Mouse (Mus musculus) small intestine, adult 2 months (tissue): ENCODE results near the gene Rad54l. TPM values are rescaled to one million over a fixed set of nuclear protein-coding genes. Genes with fewer than 3 reads are reported as not detected.

ENCODE experiments used
- H3K27ac ChIP-seq: fragments of 200-500 bp; 2 replicates; pipeline ENCODE4 v1.5.1; 2012; ENCODE audit warnings: low read depth, low read length, control low read depth, inconsistent platforms; ENCODE audit not compliant: insufficient read depth
- H3K27me3 ChIP-seq: fragments of 200-500 bp; 2 replicates; pipeline ENCODE4 v1.6.1; 2012; ENCODE audit warnings: mild to moderate bottlenecking, moderate library complexity, low read length, inconsistent platforms; ENCODE audit not compliant: control insufficient read depth, insufficient read depth
- H3K36me3 ChIP-seq: fragments of 200-500 bp; 2 replicates; pipeline ENCODE4 v1.6.1; 2012; ENCODE audit warnings: mild to moderate bottlenecking, low read length, control low read depth, inconsistent platforms; ENCODE audit not compliant: control insufficient read depth, insufficient read depth
- H3K4me1 ChIP-seq: fragments of 200-500 bp; 2 replicates; pipeline ENCODE4 v1.6.1; 2012; ENCODE audit warnings: low read length, inconsistent platforms, mixed read lengths; ENCODE audit not compliant: control insufficient read depth, insufficient read depth, insufficient read length
- H3K4me3 ChIP-seq: fragments of 200-500 bp; 2 replicates; pipeline ENCODE4 v1.5.1; 2012; ENCODE audit warnings: low read depth, mild to moderate bottlenecking, control low read depth, inconsistent platforms, low read length, moderate library complexity
- CTCF ChIP-seq: fragments of 200-500 bp; IDR thresholded peaks from 2 replicates; pipeline ENCODE4 v1.5.1; 2012; ENCODE audit warnings: low read depth, mild to moderate bottlenecking, control low read depth, inconsistent platforms, low read length, moderate library complexity, mixed read lengths; ENCODE audit not compliant: insufficient replicate concordance, insufficient read length; ENCODE audit errors: extremely low read depth
- POLR2A ChIP-seq: fragments of 200-500 bp; IDR thresholded peaks from 2 replicates; pipeline ENCODE4 v1.6.1; 2012; ENCODE audit warnings: low read depth, mild to moderate bottlenecking, control low read depth, inconsistent platforms, low read length, moderate library complexity
- WGBS: fragments of 180-500 bp; shearing (Covaris S2); methylation state at CpG from one replicate; pipeline ENCODE4 v1.1.7; 2018; 5-methylcytosine and 5-hydroxymethylcytosine counted together
- polyA plus RNA-seq: library from polyadenylated mRNA; depleted of rRNA; stranded (reverse); fragments of >200 nt; gene quantifications from 2 replicates; pipeline ENCODE4 v1.2.3, GENCODE M21; 2012; rRNA removed

Rad54l gene
- polyA plus RNA-seq = 0.76 and 1.5 TPM in 2 replicates

DNA sequence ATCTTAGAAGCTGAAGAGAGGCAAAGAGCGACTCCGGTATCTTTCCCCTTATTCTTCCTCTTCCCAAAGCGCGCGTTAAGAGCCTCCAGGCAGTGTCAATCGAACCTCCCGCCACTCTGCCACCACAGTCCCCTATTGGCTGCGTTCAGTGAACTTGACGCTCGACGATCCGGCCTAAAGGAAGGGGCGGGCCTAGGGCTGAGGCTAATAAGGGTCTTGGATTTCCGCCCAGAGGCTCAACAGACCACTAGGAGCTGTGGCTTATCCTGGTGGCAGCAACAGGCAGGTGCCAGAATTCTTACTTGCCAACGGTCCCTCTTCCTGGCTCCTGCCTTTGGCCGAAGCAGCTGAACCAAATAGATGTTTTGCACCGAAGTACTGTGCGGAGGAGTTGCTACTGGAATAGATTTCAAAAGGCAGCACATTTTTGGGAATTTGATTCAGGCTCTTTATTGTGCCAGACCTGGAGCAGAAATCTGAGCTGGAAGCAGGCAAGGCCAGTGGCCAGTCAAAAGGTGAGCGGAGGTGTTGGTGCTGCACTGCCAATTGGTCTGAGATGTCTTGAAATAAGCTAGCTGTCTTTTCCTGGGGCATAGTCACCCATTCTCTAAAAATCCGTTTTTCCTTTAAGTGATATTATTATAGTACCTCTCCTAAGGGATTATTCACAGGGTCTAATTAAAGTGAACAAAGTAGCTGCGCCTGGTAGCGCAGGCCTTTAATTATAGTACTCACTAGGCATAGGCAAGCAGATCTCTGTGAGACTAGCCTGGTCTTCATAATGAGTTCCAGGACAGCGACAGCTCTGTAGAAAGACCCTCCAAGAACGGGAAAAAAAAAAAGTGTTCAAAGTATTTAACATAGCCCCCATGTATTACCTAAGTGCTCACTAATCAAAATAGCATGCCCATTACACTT lies at the start of gene Rad54l, which contains the start of gene Pomgnt1:
Rad54l (minus strand) TSS at position 89 of the 918 bp plus-strand sequence.
Pomgnt1 (plus strand) TSS at position 239 of the 918 bp plus-strand sequence.
- H3K27ac ChIP-seq = no peak within 1 kb of the TSS
- H3K27me3 ChIP-seq = no peaks in the 10 kb centered on the region
- no peaks in the 10 kb centered on the region for H3K36me3 ChIP-seq
- peak within 1 kb of the TSS; percentile 85 for H3K4me3 ChIP-seq
- peaks cover 7% of the 10 kb centered on the region; the same call in 1 of the 2 replicates for H3K4me1 ChIP-seq
- 3% methylated on average over 24 of the region's 24 CpGs for WGBS
- TF ChIP-seq POLR2A (no peak; the same call in 1 of the 2 replicates), CTCF (no peak)

DNA sequence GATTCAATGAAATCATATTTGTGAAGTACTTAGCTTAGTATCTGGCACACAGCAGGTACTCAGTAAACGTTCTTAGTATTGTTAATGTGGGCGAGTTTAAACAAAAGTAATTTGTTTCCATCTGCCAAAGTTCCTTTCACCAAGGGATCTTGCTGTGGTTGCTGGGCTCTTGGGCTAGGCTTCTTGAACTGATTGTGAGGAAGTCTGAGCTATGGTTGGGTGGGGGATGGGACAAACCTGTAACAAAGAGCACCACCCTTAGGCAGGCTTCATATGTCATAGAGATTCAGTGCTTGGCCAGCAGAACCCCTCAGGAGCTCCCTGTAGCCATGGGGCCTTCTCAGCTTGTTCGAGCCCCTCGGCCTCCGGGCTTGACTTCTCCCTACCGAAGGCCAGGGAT lies 49.6 kb upstream of the Rad54l start, which contains the start of the genes 1700042G07Rik and Gm49337:
1700042G07Rik (plus strand) TSS at position 301 of the 400 bp plus-strand sequence.
Gm49337 (plus strand) TSS at position 313 of the 400 bp plus-strand sequence.
- peaks cover 32% of the 10 kb centered on the region for H3K4me1 ChIP-seq
- WGBS = 88% methylated on average over 6 of the region's 6 CpGs
- H3K27me3 ChIP-seq = no peaks in the 10 kb centered on the region
- H3K36me3 ChIP-seq = no peaks in the 10 kb centered on the region
- no peak within 1 kb of the TSS for H3K4me3 ChIP-seq
- no peak within 1 kb of the TSS for H3K27ac ChIP-seq
- TF ChIP-seq POLR2A (no peak), CTCF (no peak)

DNA sequence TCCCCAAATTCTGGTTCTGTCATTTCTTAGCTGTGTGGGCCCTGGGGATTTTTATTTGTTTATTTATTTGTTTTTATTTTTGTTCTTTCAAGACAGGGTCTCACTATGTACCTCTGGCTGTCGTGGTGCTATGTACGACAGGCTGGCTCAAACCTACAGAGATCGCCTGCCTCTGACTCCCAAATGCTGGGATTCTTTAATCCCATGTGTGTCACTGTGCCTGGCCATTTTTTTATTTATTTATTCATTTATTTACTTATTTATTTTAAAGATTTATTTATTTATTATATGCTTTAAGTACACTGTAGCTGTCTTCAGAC lies 45.8 kb upstream of the Rad54l start:
- H3K36me3 ChIP-seq = no peaks in the 10 kb centered on the region
- no peaks in the 10 kb centered on the region for H3K27me3 ChIP-seq
- no peak overlapping the region for H3K27ac ChIP-seq
- H3K4me1 ChIP-seq = peaks cover 22% of the 10 kb centered on the region; the same call in 1 of the 2 replicates
- no peak overlapping the region for H3K4me3 ChIP-seq
- TF ChIP-seq CTCF = no peak
- WGBS = 81% methylated on average over 3 of the region's 3 CpGs

DNA sequence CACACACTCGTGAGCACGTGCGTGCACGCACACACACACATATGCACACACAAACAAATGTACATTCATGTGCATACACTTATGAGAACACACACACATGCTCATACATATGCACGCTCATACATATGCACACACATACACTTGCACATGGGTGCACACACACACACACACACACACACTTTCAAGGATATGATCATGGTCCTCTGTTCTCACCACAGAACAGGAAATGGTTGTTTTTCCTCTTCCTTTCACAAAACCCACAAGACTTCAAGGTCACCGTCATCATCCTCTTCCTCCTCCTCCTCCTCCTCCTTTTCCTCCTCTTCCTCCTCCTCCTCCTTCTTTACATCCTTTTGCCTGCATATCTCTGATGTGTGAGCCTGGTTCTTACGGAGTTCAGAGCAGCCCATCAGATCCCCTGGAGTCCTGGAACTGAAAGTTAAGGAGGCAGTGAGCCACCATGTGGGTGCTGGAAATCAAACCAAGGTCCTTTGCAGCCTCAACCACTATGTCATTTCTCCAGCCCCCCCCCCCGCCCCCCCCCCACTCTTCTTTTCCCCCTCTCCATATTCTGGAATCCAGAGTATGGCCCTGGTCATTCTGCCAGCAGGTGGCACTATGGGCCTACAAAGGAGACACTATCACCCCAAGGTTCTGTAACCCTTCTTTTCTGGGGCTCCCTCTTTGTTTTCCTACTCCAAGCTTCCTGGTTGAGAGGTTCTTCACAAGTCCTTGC lies 45.3 kb upstream of the Rad54l start:
- Histone ChIP-seq H3K4me1 (peaks cover 22% of the 10 kb centered on the region; the same call in 1 of the 2 replicates), H3K36me3 (no peaks in the 10 kb centered on the region), H3K4me3 (no peak overlapping the region), H3K27me3 (no peaks in the 10 kb centered on the region), H3K27ac (no peak overlapping the region)
- TF ChIP-seq CTCF (peak; percentile 47; the same call in 1 of the 2 replicates), POLR2A (no peak)
- 74% methylated on average over 7 of the region's 8 CpGs for WGBS

DNA sequence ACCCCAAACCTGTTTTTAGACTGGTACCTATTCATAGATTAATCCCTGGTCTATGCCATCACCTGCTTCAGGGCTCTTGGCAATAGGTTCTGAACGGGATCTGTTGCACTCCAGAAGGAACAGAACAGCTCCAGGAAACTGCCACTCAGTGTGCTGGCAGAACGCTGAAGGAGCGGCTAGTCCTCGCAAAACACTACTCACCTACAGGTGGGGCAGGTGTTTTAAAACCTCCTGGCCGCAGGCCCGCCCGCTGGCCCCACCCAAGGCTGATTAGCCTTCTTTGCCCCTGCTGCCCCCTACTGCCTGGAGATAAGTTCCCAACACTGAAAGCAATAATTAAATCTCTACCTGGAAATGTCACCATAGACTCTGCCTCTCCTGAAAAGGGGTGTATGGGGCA lies 43.9 kb upstream of the Rad54l start, which contains the start of gene Tspan1:
Tspan1 (minus strand) TSS at position 198 of the 400 bp plus-strand sequence.
- no peak within 1 kb of the TSS for H3K4me3 ChIP-seq
- peaks cover 24% of the 10 kb centered on the region; the same call in 1 of the 2 replicates for H3K4me1 ChIP-seq
- 13% methylated on average over 7 of the region's 7 CpGs for WGBS
- no peaks in the 10 kb centered on the region for H3K36me3 ChIP-seq
- no peaks in the 10 kb centered on the region for H3K27me3 ChIP-seq
- TF ChIP-seq CTCF = peak; percentile 53; the same call in 1 of the 2 replicates
- peak; percentile 35; the same call in 1 of the 2 replicates for TF ChIP-seq POLR2A
- H3K27ac ChIP-seq = peak within 1 kb of the TSS; percentile 91

DNA sequence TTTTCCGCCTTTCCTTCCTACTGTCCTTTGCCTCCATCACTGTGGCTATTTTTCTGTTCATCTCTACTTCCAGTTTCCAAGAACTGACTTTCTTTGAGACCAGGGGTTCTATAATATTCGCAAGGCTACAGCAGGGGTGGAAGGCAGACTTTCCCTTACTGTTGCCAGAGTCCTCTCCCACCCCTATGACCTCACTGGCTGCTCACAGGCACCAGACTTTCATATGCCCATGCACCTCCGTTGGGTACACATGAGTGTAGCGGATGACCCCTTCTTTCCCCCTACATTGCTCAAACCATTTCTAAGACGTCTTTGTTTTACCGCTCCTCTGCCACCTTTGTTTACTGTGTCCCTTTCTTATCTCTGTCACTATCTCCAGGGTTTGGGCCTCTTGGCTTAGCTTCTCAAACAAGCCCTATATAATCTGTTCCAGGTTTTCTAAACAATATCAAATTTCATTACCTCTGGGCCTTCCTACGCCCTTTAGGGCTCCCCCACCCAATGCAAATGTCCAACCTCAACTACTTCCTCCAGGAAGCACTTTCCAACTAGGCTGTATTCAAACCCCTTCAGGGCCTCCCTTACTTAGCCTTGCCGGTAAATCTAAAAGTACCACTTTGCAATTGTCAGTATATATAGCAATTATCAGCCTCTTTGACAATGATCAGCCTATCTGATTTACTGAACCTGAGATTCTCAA lies 42.4 kb upstream of the Rad54l start:
- Histone ChIP-seq H3K4me1 (peaks cover 24% of the 10 kb centered on the region; the same call in 1 of the 2 replicates), H3K36me3 (no peaks in the 10 kb centered on the region), H3K27ac (peak overlapping the region; percentile 91), H3K27me3 (no peaks in the 10 kb centered on the region), H3K4me3 (no peak overlapping the region)
- 25% methylated on average over 8 of the region's 8 CpGs for WGBS
- TF ChIP-seq POLR2A = no peak
- no peak for TF ChIP-seq CTCF
